Mouse (Mus musculus) lung, postnatal 0 days (tissue): ENCODE results near the gene Gramd4. TPM values are rescaled to one million over a fixed set of nuclear protein-coding genes. Genes with fewer than 3 reads are reported as not detected.

Experiments
- ATAC-seq: fragments of 200-750 bp; cut with Nextera tagmentation; 2 replicates; pipeline ENCODE4 v1.8.0; 2017; ENCODE audit warnings: moderate library complexity
- DNase-seq: peaks from one replicate; pipeline ENCODE4 v3.0.0-alpha.2; 2016; ENCODE audit warnings: low spot score
- H3K27ac ChIP-seq: fragments of 300-500 bp; sonication (generic); 2 replicates; pipeline ENCODE4 v1.5.1; 2014; ENCODE audit warnings: antibody characterized with exemption, mild to moderate bottlenecking, low read length, mixed read lengths
- H3K27me3 ChIP-seq: fragments of 300-500 bp; sonication (generic); replicated peaks from 2 replicates; pipeline ENCODE4 v1.6.1; 2014; ENCODE audit warnings: low read length, mixed read lengths; ENCODE audit not compliant: insufficient read depth
- H3K36me3 ChIP-seq: fragments of 300-500 bp; sonication (generic); 2 replicates; pipeline ENCODE4 v1.6.1; 2014; ENCODE audit warnings: low read length, mixed read lengths; ENCODE audit not compliant: insufficient read depth
- H3K4me1 ChIP-seq: fragments of 300-500 bp; sonication (generic); 2 replicates; pipeline ENCODE4 v1.6.1; 2014; ENCODE audit warnings: antibody characterized with exemption, low read depth, low read length, mixed read lengths; ENCODE audit not compliant: insufficient read depth
- H3K4me2 ChIP-seq: fragments of 300-500 bp; sonication (generic); replicated peaks from 2 replicates; pipeline ENCODE4 v1.6.1; 2014; ENCODE audit warnings: low read depth, mild to moderate bottlenecking, low read length, moderate library complexity, mixed read lengths
- H3K4me3 ChIP-seq: fragments of 300-500 bp; sonication (generic); 2 replicates; pipeline ENCODE4 v1.5.1; 2014; ENCODE audit warnings: low read depth, low read length
- H3K9ac ChIP-seq: fragments of 300-500 bp; sonication (generic); replicated peaks from 2 replicates; pipeline ENCODE4 v1.6.1; 2014; ENCODE audit warnings: low read depth, mild to moderate bottlenecking
- H3K9me3 ChIP-seq: fragments of 300-500 bp; sonication (generic); 2 replicates; pipeline ENCODE4 v1.6.1; 2016; ENCODE audit warnings: low read length, mixed read lengths
- CTCF ChIP-seq: IDR thresholded peaks from 2 replicates; pipeline ENCODE4 v1.5.1; 2016; ENCODE audit warnings: antibody characterized with exemption, mild to moderate bottlenecking
- EP300 ChIP-seq: IDR thresholded peaks from 2 replicates; pipeline ENCODE4 v1.6.1; 2016; ENCODE audit warnings: antibody characterized with exemption, mild to moderate bottlenecking, control low read depth
- WGBS: fragments of 180-500 bp; shearing (Covaris S2); extraction: QIAGEN DNeasy Blood & Tissue Kit; methylation state at CpG from one replicate; pipeline ENCODE4 v1.1.7; 2014; 5-methylcytosine and 5-hydroxymethylcytosine counted together
- polyA plus RNA-seq: library from polyadenylated mRNA; unstranded; fragments of >200 nt; fragmentation: Nextera tagmentation; extraction: Ambion mirVana; gene quantifications from 2 replicates; pipeline ENCODE4 v1.2.1, GENCODE M21; 2015

Gene Gramd4
- polyA plus RNA-seq, 1 experiment from 2014 or later, result 11.1 TPM

DNA sequence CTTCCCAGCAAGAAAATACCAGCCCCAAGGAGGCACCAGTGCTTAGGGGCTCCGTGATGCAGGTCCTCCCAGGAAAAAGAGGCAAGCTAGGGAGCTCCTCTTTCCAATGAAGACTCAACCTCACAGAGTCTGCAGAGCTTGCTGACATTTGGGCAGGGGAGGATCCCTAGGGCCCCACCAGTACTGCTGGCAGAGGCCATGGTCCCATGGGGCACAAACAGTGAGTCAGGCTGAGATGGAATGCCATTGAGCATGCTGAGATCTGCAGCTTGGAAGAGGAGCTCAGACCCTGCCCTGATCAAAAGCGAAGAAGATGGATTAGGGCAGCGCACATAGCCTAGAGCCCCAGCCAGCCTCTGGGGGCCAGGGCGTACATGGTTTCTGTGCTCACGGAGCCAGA lies 16.1 kb upstream of the Gramd4 start:
- H3K9me3 ChIP-seq, result no peaks in the 10 kb centered on the region
- TF ChIP-seq EP300 (no peak), CTCF (no peak)
- DNase-seq (no peak), ATAC-seq (no peak)
- 83% methylated on average over 5 of the region's 5 CpGs for WGBS
- H3K27me3 ChIP-seq, result no peaks in the 10 kb centered on the region
- no peak overlapping the region for H3K27ac ChIP-seq
- no peaks in the 10 kb centered on the region for H3K4me1 ChIP-seq
- no peak overlapping the region for H3K4me3 ChIP-seq
- no peak overlapping the region for H3K9ac ChIP-seq
- H3K4me2 ChIP-seq, result no peak overlapping the region
- H3K36me3 ChIP-seq, result no peaks in the 10 kb centered on the region

DNA sequence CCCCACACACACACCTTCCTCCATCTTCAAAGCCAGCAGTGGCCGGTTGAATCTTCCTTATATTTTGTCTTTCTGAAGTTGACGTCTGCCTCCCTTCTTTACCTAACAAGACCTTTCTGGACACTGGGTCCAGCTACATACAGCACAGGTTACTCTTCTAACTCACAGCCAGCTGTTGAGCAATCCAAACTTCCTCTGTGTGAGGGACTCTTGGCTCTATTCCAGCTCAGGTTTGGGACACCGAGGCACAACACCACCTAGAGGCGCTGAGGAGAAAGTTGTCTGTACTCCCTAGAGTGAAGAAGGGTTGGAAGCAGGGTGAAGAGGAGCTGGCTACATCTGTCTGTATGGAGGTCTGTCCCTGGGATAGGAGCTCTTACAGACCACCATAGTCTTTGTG lies 15.1 kb upstream of the Gramd4 start:
- H3K4me1 ChIP-seq, result no peaks in the 10 kb centered on the region
- H3K9me3 ChIP-seq, result no peaks in the 10 kb centered on the region
- H3K36me3 ChIP-seq, result no peaks in the 10 kb centered on the region
- no peaks in the 10 kb centered on the region for H3K27me3 ChIP-seq
- TF ChIP-seq CTCF (peak; percentile 58), EP300 (no peak)
- no peak overlapping the region for H3K9ac ChIP-seq
- ATAC-seq (peak; percentile 55), DNase-seq (peak; percentile 78)
- no peak overlapping the region for H3K4me3 ChIP-seq
- WGBS, result 17% methylated on average over 4 of the region's 4 CpGs
- no peak overlapping the region for H3K27ac ChIP-seq
- no peak overlapping the region for H3K4me2 ChIP-seq

DNA sequence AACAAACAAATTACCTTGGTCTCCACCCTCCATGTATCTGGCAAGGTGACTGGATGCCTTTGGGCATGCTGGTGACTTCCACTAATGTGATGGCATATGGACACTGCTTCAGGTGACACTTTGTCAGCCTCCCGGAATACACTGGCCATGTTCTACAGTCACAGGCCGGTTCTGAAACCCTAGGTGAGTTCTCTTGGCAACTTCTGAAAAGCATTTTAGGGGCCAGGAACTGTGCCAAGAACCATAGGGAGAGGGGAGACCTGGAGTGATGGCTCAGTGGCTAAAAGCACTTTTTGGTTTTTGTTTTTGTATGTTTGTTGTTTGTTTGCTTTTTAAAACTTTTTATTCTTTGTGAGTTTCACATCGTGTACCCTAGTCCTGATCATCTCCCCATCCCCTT lies 8.0 kb upstream of the Gramd4 start:
- no peak overlapping the region for H3K9ac ChIP-seq
- no peaks in the 10 kb centered on the region for H3K36me3 ChIP-seq
- ATAC-seq (no peak), DNase-seq (no peak)
- no peaks in the 10 kb centered on the region for H3K9me3 ChIP-seq
- H3K4me3 ChIP-seq, result no peak overlapping the region
- H3K4me1 ChIP-seq, result no peaks in the 10 kb centered on the region
- TF ChIP-seq CTCF (no peak), EP300 (no peak)
- WGBS, result 82% methylated on average over 3 of the region's 3 CpGs
- H3K4me2 ChIP-seq, result no peak overlapping the region
- no peak overlapping the region for H3K27ac ChIP-seq
- H3K27me3 ChIP-seq, result no peaks in the 10 kb centered on the region

DNA sequence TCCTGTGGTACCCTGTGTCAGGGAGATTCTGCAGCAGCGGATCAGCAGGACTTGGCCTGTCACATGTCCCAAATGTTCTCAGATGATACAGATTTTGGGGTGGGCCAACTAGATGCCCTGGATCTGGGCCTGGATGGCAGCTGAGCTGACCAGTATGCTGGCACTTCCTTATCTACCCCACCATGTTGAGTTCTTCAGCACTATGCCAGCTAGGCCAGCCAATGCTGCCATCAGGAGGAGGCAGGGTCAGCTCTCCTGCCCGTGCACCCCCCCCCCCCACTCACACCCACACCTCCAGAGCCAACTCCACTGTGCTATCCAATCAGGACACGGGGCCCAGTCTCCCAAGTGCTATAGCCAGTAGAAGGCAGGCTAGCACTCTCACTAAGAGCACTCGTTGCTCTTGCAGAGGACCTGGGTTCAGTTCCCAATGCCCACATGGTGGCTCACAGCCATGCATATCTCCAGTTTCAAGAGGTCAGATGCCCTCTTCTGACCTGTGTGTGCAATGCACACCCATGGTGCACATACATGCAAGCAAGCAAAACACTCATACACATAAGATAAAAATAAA lies 7.2 kb upstream of the Gramd4 start:
- no peaks in the 10 kb centered on the region for H3K4me1 ChIP-seq
- TF ChIP-seq EP300 (no peak), CTCF (no peak)
- DNase-seq (no peak), ATAC-seq (no peak)
- H3K27ac ChIP-seq, result no peak overlapping the region
- no peaks in the 10 kb centered on the region for H3K27me3 ChIP-seq
- no peaks in the 10 kb centered on the region for H3K9me3 ChIP-seq
- H3K9ac ChIP-seq, result no peak overlapping the region
- no peak overlapping the region for H3K4me2 ChIP-seq
- WGBS, result 60% methylated on average over 4 of the region's 4 CpGs
- no peaks in the 10 kb centered on the region for H3K36me3 ChIP-seq
- H3K4me3 ChIP-seq, result no peak overlapping the region

DNA sequence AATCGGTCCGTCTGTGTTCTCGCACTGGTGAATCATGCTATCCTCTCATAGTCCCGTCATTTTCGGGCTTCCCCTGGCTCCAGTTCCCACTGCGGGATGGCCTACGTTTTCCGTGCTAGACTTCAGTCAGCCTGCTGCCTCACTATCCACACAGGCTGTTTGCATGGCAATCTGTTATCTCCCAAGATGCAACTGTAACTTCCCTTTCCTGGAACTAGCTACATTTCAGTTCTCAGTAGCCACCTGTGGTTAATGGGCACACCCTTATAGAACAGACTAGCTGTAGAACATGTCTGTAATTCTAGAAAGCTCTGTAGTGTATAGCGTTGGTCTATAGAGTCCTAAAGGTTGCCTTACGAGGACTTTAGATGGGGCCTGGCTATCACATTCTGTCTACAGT lies 6.3 kb upstream of the Gramd4 start:
- Histone ChIP-seq H3K36me3 (no peaks in the 10 kb centered on the region), H3K9ac (no peak overlapping the region), H3K27ac (no peak overlapping the region), H3K4me3 (no peak overlapping the region), H3K4me1 (no peaks in the 10 kb centered on the region), H3K4me2 (no peak overlapping the region), H3K27me3 (no peaks in the 10 kb centered on the region), H3K9me3 (no peaks in the 10 kb centered on the region)
- TF ChIP-seq CTCF (no peak), EP300 (no peak)
- ATAC-seq (no peak), DNase-seq (no peak)
- 69% methylated on average over 10 of the region's 10 CpGs for WGBS

DNA sequence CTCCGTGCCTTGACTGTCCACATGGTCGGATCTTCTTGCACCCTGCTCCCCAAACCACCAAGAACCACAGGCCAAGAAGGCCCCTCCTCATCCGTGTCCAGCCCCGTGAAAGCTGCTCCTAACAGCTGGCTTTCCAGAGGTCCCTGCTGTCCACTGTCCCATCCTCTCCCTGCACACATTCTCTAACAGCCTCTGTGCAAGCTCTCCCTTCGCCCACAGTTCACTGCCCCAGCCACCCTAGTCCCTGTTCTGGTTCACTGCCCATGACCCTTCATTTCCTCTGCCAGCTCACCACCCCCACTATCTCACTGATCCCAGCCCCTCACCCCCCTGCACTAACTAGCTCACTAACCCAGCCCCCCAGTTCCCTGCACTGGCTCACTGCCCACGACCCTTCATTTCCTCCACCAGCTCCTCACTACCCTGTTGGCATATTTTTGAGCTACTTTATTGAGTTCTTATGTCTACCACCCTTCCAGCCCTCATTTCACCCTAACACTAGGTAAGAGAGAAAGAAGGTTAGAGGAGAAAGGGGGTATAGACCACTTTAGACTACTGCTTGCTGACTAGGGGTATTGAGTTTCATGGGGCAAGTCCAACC lies 5.5 kb upstream of the Gramd4 start:
- Histone ChIP-seq H3K9ac (no peak overlapping the region), H3K4me2 (no peak overlapping the region), H3K9me3 (no peaks in the 10 kb centered on the region), H3K27ac (no peak overlapping the region), H3K4me3 (no peak overlapping the region), H3K27me3 (no peaks in the 10 kb centered on the region), H3K4me1 (no peaks in the 10 kb centered on the region), H3K36me3 (no peaks in the 10 kb centered on the region)
- ATAC-seq (no peak), DNase-seq (no peak)
- TF ChIP-seq CTCF (no peak), EP300 (no peak)
- WGBS, result 63% methylated on average over 6 of the region's 6 CpGs
